Mouse (Mus musculus): ENCODE measurements around the gene Vangl2.

The Vangl2 gene

GRCm38 (mm10) chr1:172027809-172028102, 488 bp downstream of the Vangl2 start:
- no peak for DNase-seq (ENCODE audit: low spot score)

DNA sequence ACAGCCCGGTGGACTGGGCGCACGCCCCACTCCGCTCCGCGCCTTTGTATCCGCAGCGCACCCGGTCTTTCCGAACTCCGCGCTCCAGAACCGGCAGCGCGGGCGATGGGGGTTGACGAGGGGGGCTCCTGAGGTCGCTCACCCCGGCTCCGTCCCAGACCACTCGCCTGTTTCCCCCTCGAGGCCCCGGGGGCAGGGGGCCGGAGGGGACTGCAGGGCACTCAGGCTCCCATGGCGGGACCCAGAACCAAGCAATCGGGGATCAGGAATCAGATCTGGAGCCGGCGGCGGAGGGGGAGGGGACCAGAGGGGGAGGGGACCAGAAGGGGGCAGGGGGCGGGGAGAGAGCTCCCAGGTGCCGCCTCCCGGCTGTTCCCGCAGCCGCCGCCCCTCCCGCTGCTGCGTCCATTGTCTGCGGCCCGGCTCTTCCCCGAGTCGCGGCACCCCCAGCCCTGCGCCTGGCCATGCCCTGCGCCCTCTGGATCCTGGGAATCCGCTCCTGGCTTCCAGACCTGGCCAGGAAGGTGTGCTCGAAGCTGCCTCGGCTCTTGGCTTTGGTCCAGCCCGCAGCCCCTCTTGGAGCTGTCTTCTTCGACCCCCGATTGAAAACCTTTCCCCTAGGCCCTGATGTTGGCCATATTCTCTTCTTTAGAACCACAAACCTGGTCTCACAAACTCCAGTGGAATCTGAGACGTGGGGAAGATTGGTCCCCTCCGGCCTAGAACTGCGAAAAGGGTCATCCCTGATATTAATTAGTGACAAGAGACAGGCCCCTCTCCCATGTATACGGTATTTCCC, 1.0 kb downstream of the Vangl2 start:
- DNase-seq (ENCODE audit: low spot score), result peak; percentile 87

DNA sequence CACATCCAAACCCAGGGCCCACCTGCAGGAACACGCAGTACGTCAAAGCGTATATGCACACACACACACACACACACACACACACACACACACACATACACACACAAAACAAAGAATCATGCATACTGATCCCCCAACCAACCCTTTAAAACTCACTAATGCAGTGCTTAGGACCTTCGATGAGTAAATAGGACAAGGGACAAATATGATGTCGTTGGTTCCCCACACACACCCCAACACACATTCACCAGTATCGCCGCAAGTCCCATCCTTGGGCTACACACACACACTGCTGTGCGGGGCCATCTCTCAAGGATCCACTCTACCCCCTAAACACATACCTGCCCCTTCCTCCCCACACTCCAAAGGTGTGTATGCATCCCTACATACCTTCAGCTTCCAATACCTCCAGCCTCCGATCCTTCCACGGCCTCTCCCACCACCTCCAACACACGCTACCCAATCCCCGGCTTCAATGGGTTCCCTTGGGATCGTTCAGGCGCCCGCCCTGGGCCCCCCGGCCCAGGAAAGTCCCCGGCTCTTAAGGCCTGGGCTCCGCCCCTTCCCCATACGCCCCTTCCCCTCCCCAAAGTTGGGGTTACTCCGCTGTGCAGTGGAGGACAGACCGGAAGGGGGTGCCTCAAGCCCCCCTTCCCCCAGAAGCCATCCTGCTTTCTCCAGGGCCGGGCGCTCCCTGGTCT, 1.9 kb downstream of the Vangl2 start:
- peak; percentile 30 for DNase-seq (ENCODE audit: low spot score)

DNA sequence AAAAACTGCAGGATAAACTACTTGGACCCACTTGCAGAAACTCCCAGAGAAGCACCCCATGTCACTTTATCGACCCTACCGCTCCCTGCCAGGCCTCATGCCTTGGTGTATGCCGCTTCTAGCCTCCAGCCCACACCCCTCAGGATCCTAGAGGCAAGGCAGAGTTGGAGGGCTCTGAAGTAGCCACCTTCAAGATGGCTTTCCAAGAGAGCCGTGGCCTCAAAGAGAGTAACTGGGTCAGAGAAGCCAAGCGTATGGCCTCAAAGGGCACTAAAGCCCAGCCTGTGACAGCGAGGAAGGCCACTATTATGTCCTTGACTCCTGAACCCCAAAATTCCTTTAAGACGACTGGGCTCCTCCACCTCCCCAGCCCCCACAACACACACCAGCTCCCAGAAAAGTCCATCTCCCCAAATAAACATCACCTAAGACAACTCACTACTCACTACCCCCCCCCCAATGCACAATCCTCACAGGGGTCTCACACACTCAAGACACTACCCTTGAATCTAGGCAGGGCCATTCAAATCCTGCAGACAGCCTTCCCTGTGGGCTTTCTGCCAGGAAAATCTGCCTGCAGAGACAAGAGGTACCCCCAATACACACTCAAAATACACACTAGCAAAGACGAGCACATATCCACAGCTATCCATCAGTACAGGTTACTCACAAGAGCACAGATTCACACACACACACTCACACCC, 2.9 kb downstream of the Vangl2 start:
- no peak for DNase-seq (ENCODE audit: low spot score)

GRCm38 (mm10) chr1:172024140-172024895, 3.9 kb downstream of the Vangl2 start:
- DNase-seq (ENCODE audit: low spot score), result no peak

DNA sequence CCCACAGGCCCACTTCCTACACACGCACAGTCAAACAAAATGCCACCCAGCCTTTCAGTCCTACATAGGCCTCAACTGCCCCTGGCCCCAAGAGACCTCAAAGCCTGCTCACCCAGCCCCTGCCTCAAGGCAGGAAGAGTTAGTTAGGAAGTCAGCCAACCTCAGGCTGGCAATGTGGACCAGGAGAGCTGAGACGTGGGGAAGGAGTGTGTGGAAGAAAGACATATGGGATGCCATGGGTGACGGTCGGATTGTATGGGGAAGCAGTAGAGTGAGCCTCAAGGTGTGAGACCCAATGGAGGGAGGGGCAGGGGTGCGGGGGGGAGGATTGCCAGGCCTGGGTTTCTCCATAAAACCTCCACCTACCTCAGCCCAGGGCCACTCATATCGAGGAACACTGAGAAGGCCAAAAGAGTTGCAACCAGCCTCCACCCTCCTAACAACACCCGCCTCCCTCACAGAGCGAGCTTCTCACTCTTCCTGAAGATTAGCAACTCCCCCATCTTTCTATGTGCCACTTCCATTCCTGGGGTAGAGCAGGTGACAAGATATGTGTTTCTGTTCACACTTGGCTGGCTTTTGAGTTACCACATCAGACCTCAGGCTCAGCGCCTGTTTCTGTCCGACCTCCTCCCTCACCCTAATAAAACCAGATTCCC, 8.3 kb downstream of the Vangl2 start:
- DNase-seq (ENCODE audit: low spot score), result no peak

GRCm38 (mm10) chr1:172019339-172019738, 8.9 kb downstream of the Vangl2 start:
- no peak for DNase-seq (ENCODE audit: low spot score)

DNA sequence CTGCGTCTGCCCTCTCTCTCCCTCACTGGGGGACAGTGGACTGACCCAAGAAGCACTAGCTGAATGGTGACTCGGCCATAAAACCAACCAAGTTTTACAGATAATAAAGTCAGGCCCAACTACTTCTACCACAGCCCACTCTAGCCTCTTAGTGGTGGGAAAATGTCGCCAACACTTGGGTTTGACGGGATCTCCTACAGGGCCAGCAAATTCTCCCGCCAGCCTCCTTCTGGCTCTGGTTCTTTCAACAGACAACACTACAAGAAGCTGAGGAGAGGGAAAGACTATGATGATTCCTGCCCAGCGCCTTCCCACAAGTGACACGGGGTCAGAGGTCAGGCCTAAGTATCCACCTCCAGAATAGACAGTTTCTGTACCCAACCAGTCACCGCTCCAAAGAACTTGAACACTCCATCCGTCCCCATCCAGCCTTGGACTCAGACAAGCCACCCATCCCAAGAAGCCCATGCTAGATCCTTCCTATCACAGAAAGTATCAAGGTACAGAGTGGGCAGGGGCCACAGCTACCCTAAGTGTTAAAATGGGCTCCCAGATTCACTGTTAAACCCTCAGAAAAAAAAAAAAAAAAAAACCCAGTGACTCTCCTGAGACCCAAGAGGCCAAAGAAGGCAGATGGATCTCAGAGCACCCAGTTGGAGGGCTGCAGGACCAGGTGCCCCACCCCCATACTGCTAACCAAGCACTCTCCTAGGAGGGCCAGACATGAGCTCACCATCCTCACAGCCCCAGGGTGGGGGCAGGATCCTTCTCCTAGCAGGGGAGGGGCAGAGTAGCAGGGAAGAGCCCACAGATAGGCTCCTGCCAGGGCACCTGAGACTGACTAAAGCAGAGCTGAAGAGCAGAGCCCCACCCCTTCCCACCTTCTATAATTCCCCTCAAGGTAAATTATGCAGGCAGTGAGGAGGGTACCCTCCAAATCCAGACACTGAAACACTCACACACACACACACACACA, 9.6 kb downstream of the Vangl2 start:
- no peak for DNase-seq (ENCODE audit: low spot score)

DNA sequence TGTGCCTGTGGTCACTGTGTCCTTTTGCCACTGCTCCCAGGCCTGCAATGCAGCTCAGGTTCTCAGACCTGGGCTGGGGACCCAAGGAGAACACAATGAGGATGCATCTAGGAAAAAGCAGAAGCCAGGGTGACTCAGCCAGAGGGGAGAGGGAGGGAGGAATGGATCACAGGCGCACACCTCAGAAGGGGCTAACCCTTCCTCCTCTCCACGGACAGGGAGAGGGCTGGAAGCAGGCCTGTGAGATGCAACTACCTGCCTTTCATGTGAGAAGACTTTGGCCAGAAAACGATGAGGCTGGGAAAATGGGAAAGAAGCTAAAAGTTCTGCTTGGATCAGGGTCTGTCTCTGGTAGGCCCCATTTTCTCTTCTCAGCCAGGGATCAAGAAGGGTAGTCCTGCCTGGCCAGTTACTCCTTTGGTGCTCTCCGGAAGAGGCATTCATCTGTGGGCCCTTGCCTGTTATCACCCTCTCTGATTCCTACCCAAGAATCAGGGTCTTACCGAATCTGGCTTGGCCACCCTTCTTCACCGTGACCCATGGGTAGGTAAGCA, 10.7 kb downstream of the Vangl2 start:
- DNase-seq (ENCODE audit: low spot score), result no peak

DNA sequence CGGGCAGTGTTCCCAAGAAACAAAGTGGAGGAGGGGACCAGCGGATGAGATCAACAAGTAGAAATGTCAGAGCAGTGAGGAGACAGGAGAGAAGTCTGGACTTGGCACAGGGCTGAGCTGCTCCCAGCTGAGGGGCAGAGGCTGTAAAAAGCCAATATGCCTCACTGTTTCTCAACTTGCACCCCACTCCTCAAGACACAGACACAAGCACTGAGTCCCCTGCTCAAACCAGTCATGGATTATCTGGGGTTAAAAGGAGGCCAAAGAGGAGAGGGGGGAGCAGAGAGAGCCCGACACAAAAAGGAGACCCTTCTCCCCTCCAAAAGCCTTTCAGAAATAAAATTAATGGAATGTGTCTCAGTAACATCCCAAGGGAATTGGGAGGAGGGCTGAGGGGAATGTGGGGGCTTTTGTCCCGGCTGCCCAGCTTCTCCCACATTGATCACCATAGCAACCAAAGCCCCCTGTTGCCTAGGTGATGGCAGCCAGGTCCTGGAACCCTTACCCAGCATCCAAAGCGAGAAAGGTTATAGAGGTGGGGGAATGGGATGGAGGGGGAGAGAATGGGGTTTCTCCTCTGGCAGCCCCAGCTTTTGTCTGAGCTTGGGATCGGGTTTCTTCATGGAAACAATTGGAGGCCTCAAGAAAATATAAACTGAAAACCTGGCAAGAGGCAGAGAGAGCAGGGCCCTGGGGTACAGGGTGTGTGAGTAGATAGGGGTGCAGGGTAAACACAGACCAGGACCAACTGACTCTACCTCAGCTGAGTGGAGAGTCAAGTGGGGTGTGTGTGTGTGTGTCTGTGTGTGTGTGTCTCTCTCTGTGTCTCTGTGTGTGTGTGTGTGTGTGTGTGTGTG, 11.4 kb downstream of the Vangl2 start:
- DNase-seq (ENCODE audit: low spot score), result peak; percentile 16

- no peak for DNase-seq (ENCODE audit: low spot score)
Measured at GRCm38 (mm10) chr1:172016031-172016430, 12.2 kb downstream of the Vangl2 start.

DNA sequence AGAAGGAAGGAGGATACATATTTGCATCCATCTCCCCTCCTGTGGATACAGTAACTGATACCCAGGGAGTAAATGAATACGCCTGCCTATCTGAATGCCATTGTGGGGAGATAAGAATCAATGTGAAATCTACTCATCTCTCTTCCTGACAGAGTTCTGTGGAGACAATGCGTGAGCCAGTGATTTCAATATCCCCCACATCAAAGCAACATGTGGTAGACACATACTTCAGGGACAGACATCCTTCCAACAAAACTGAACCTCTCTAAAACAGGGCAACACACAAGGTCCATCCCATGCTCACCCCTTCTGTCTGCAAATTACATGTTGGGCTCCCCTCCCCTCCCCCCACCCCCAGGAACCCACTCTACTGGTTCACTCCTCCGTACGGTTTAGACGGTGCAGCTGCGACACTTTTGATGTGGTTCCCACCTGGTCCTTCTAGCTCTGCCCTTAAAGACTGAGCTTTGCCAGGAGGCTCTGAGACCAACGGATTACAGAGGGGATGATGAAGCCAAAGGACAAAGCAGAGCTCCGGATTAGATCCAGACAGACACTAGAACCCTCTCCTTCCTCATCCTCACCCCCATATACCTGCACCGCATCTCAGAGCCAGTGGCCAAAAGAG, 12.8 kb downstream of the Vangl2 start:
- DNase-seq (ENCODE audit: low spot score), result no peak

DNA sequence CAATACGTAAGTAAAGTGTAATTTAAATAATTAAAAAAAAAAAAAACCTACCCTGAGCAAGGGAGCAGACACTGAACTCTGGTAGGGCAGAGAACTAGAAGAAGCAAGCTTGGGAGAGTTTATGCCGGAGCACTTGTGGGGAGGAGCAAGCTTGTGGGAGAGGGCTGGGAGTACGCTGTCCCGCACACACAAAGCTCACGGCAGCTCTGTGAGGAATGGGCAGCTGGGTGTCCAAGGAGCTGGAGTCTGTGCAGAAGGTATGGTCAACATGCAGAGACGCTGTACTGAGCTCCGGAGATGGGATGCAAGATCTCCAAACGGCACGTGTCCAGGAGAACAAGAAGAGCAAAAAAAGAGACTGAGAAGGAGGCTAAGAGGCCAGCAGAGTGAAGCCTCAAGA, 13.5 kb downstream of the Vangl2 start:
- no peak for DNase-seq (ENCODE audit: low spot score)

DNA sequence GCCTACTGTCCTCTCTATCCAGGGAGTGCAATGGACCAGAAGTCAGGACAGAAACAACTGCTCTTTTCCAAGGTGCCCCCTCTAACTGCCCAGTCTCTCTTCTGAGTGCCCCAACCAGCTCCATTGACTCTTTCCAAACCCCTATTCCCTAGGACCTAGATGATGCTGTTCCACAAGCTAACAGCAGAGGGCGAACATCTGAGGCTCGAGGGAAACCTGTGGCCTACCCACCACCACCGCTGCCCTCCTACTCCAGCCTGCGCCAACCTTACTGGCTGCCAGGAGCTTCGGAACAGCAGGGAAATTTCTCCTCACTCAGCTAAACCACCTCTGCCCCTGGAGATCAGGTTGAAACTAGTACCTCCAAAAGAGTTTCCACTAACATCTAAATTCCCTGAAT, 16.2 kb downstream of the Vangl2 start:
- peak; percentile 28 for DNase-seq (ENCODE audit: low spot score)

DNA sequence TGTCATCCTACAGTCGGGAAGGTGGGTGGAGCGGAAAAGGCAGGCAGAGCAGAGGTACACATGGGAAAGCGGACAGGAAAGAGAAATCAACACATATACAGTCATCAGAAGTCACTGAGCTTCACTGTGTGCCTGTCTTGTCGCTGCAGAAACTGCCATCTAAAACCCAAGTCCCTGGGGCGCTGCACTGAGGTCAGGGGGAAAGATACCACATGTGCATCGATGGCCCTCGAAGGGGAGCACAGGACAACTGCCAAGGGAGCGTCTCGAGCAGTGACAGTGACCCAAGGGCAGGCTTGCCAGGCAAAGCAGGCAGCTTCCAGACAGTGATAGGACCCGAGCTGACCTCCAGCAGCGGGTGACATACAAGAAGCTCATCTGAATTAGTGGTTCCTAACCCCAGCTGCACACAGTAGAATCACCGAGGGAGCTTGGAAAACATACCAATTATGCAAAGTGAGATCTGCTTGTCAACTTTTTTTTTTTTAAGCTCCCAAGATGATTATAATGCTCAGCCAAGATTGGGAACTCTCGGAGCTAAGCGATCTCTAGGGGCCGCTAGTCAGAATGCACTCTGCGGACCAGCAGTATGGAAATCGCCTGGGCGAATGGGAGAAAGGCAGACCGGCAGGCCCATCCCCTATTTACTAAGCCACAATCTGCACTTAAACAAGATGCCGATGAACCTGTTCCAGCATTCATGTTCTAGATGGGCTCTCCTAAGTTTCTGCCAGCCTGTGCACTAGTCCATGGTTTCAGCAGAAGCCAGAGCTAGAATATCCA, 18.0 kb downstream of the Vangl2 start:
- DNase-seq (ENCODE audit: low spot score), result no peak

GRCm38 (mm10) chr1:172009406-172009805, 18.8 kb downstream of the Vangl2 start:
- no peak for DNase-seq (ENCODE audit: low spot score)

- no peak for DNase-seq (ENCODE audit: low spot score)
Measured at GRCm38 (mm10) chr1:172008351-172008750, 19.9 kb downstream of the Vangl2 start.

DNA sequence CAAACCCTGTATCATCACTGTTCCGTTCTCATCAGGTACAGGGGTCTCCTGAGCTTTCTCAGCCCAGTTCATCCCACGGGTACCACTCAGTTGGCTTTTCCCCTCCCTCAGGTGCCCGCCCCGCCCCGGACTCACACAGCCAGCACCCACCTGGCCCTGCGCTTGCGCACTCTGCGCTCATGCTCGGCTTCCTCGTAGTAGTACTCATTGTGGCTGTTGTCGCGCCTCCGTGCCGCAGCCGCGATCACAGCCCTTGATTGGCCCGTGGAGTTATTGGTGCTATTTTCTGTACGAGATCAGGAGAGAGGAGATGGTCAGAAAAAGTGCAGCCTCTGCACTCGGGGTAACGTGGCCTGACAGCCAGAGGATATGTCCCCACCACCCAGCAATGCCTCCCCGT, 20.5 kb downstream of the Vangl2 start:
- DNase-seq (ENCODE audit: low spot score), result no peak
